Mouse (Mus musculus) kidney, postnatal 0 days (tissue): ENCODE measurements around the gene Nktr. TPM values are rescaled to one million over a fixed set of nuclear protein-coding genes. Genes with fewer than 3 reads are reported as not detected.
A peak's percentile ranks its signal among the peaks of the same experiment; 100 is the strongest.

Experiments used
- ATAC-seq: fragments of 200-750 bp; cut with Nextera tagmentation; replicated peaks from 2 replicates; pipeline ENCODE4 v1.8.0; 2017; ENCODE audit warnings: low read depth, moderate number of reproducible peaks, moderate TSS enrichment, moderate library complexity; ENCODE audit not compliant: low FRiP score
- DNase-seq: peaks from one replicate; pipeline ENCODE4 v3.0.0-alpha.2; 2016; ENCODE audit warnings: low spot score
- H3K27ac ChIP-seq: fragments of 300-500 bp; sonication (generic); 2 replicates; pipeline ENCODE4 v1.5.1; 2014; ENCODE audit warnings: mild to moderate bottlenecking
- H3K27me3 ChIP-seq: fragments of 300-500 bp; sonication (generic); 2 replicates; pipeline ENCODE4 v1.6.1; 2014; ENCODE audit warnings: low read length, mixed read lengths; ENCODE audit not compliant: insufficient read depth
- H3K36me3 ChIP-seq: fragments of 300-500 bp; sonication (generic); 2 replicates; pipeline ENCODE4 v1.6.1; 2014; ENCODE audit warnings: low read length, mixed read lengths; ENCODE audit not compliant: insufficient read depth
- H3K4me1 ChIP-seq: fragments of 300-500 bp; sonication (generic); replicated peaks from 2 replicates; pipeline ENCODE4 v1.6.1; 2014; ENCODE audit warnings: antibody characterized with exemption, low read length, mixed read lengths; ENCODE audit not compliant: insufficient read depth
- H3K4me2 ChIP-seq: fragments of 300-500 bp; sonication (generic); 2 replicates; pipeline ENCODE4 v1.6.1; 2014; ENCODE audit warnings: mild to moderate bottlenecking, low read length, moderate library complexity, mixed read lengths
- H3K4me3 ChIP-seq: fragments of 300-500 bp; sonication (generic); replicated peaks from 2 replicates; pipeline ENCODE4 v1.5.1; 2014; ENCODE audit warnings: low read depth, low read length
- H3K9ac ChIP-seq: fragments of 300-500 bp; sonication (generic); 2 replicates; pipeline ENCODE4 v1.6.1; 2014; ENCODE audit warnings: low read depth, low read length
- H3K9me3 ChIP-seq: fragments of 300-500 bp; sonication (generic); replicated peaks from 2 replicates; pipeline ENCODE4 v1.6.1; 2016; ENCODE audit warnings: low read length, inconsistent platforms, mixed read lengths
- CTCF ChIP-seq: IDR thresholded peaks from 2 replicates; pipeline ENCODE4 v1.5.1; 2016; ENCODE audit warnings: antibody characterized with exemption, low read depth, mild to moderate bottlenecking, moderate library complexity
- WGBS: fragments of 180-500 bp; shearing (Covaris S2); extraction: QIAGEN DNeasy Blood & Tissue Kit; methylation state at CpG from one replicate; pipeline ENCODE4 v1.1.7; 2014; 5-methylcytosine and 5-hydroxymethylcytosine counted together
- polyA plus RNA-seq: library from polyadenylated mRNA; unstranded; fragments of >200 nt; fragmentation: Nextera tagmentation; extraction: Ambion mirVana; gene quantifications from 2 replicates; pipeline ENCODE4 v1.2.1, GENCODE M21; 2015

Nktr gene
- polyA plus RNA-seq = 42.8 and 44.7 TPM in 2 replicates

DNA sequence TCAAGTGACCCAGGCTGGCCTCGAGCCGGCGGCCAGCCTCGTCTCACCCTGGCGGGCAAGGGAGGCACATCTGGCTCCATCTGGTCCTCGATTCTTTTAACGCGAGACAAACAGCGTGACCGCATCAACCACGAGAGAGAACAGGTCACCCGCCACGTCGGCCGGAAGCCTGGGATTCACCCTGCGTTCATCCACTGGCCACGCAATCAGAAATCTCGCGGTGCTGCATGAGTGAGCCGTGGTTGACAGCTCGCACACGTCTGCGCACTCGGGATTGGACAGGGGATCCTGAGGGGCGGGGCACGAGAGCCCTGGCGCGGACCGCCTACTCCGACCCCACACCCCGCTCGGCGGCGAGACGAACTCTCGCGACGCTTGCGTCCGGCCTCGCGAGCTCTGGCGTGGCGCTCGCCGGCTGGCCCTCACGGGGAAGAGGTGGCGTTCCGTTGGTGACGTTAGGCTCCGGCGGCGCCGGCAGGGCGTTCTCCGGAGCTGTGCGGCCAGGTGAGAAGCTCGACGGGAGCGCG lies at the start of gene Nktr:
TSS of gene Nktr (plus strand) at position 378 of the 527 bp plus-strand sequence.
- TF ChIP-seq CTCF = peak; percentile 38
- peak within 1 kb of the TSS; percentile 71 for H3K4me3 ChIP-seq
- WGBS = under 1% methylated on average over 60 of the region's 61 CpGs
- H3K9me3 ChIP-seq = no peaks in the 10 kb centered on the region
- peak; percentile 99 for ATAC-seq
- peak within 1 kb of the TSS; percentile 98 for H3K27ac ChIP-seq
- DNase-seq = peak; percentile 99
- peak within 1 kb of the TSS; percentile 95 for H3K9ac ChIP-seq
- H3K4me1 ChIP-seq = 0 out of 2 replicates have a peak, but pooled peaks cover 2% of the 10 kb centered on the region
- no peaks in the 10 kb centered on the region for H3K36me3 ChIP-seq
- H3K4me2 ChIP-seq = peak within 1 kb of the TSS; percentile 84
- no peaks in the 10 kb centered on the region for H3K27me3 ChIP-seq

DNA sequence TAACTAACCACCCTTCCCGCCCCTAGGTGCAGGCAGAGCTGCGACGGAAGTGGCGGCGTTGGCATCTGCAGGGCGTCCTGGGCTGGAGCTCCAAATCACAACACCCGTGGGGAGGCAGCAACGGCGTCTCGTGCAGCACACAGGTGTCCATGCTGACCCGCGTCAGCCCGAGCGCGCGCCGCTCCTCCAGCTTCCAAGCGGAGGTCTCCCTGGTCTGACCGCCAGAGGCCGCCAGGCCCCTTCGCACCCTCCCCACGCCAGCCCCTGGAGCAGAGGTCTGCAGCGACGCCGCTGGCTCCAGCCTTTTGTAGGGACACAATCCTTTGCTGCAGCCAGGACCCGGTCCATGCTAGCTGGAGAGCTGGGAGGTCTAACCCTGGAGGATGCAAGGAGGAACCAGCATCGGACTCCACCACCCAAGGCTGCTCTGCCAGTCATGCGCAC lies 49.6 kb upstream of the Nktr start:
- Histone ChIP-seq H3K27ac (no peak overlapping the region), H3K4me3 (peak overlapping the region; percentile 12; the same call in 1 of the 2 replicates), H3K27me3 (peaks cover 13% of the 10 kb centered on the region), H3K9ac (no peak overlapping the region), H3K36me3 (no peaks in the 10 kb centered on the region), H3K4me2 (peak overlapping the region; percentile 48), H3K4me1 (peaks cover 5% of the 10 kb centered on the region), H3K9me3 (no peaks in the 10 kb centered on the region)
- 1% methylated on average over 28 of the region's 28 CpGs for WGBS
- DNase-seq (peak; percentile 76), ATAC-seq (0 out of 2 replicates have a peak, but pooled peaks have one; percentile 53)
- peak; percentile 85 for TF ChIP-seq CTCF

DNA sequence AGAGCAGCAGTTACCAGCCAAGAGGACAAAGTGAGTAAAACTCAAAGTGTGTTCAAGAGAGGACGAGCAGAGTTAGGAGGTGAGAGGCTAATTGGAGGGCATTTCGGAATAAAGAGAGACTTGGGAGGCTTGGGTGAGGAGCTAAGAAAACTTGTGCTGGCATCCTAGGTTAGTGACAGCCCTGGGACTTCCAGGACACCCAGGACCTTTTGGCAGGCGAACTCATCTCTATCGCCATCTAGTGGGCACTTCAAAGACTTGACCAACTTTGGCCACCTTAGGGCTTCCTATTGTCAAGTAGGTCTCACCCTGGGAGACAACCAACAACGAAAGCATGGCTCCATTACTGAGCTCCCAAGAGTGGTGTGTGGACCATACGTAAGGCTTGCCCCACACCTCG lies 47.7 kb upstream of the Nktr start:
- no peaks in the 10 kb centered on the region for H3K9me3 ChIP-seq
- peaks cover 13% of the 10 kb centered on the region for H3K27me3 ChIP-seq
- no peak overlapping the region for H3K4me2 ChIP-seq
- H3K27ac ChIP-seq = no peak overlapping the region
- H3K36me3 ChIP-seq = no peaks in the 10 kb centered on the region
- no peak overlapping the region for H3K9ac ChIP-seq
- H3K4me3 ChIP-seq = no peak overlapping the region
- peak; percentile 83 for TF ChIP-seq CTCF
- WGBS = 33% methylated on average over 7 of the region's 7 CpGs
- no peak for ATAC-seq
- DNase-seq = peak; percentile 83
- peaks cover 5% of the 10 kb centered on the region for H3K4me1 ChIP-seq

DNA sequence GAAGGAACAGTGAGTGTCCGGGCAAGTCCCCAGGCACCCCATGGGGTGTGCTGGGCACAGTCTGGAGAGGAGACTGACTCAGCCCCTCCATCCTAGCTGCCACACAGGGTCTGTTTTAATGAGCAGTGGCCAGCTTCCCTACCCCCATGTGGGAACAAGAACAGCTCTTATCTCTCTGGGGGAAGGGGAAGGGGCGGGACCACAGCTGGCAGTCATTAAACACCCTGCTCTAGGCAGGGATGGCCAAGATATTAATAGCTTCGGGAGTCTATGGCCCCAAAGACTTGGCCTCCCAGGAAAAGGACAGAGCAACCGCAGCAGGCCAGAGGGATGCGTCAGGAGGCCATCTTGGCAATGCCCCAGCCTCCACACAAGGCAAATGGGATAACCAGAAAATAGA lies 46.7 kb upstream of the Nktr start:
- H3K4me1 ChIP-seq = peaks cover 5% of the 10 kb centered on the region
- H3K27me3 ChIP-seq = peaks cover 13% of the 10 kb centered on the region
- ATAC-seq (no peak), DNase-seq (no peak)
- no peak overlapping the region for H3K4me3 ChIP-seq
- no peaks in the 10 kb centered on the region for H3K9me3 ChIP-seq
- no peak overlapping the region for H3K27ac ChIP-seq
- H3K9ac ChIP-seq = no peak overlapping the region
- 51% methylated on average over 5 of the region's 5 CpGs for WGBS
- no peak overlapping the region for H3K4me2 ChIP-seq
- no peaks in the 10 kb centered on the region for H3K36me3 ChIP-seq
- no peak for TF ChIP-seq CTCF

DNA sequence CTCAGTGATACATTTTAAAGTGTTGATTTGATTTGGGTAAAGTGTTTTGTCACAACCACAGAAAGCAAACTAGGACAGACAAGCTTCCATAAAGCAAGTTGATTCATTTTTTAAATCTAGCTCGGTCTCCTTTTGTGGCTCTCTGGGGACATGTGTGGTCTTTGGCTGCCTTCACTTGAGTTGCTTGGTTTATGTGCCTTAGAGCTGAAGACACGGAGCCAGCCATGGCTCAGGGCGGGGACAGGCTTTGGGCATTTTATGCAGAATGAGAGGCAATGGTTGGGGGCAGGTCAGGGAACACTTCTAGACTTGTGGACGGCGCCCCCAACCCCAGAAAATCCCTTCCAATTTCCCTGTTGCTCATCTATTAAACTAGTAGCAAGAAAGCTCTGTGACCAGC lies 45.3 kb upstream of the Nktr start:
- Histone ChIP-seq H3K36me3 (no peaks in the 10 kb centered on the region), H3K4me3 (no peak overlapping the region)

DNA sequence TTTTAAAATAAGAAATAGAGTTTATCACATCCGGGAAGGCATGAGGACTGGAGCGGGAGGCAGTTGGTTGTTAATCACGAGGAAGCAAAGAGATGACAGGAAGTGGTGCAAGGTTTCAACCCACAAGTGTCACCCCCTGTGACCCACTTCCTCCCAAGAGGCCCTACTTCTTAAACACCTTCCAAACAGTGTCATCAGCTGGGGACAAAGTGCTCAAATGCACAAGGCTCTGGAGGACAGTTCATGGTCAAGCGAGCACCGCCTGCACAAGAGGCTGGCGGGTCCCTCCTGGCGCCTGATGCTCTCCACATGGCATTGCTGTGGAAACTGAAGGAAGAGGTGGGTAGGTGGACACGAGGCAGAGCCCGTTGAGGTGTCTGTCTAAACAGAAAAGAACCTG lies 44.0 kb upstream of the Nktr start:
- DNase-seq = no peak
- Histone ChIP-seq H3K27me3 (no peaks in the 10 kb centered on the region; the same call in 1 of the 2 replicates), H3K9me3 (no peaks in the 10 kb centered on the region), H3K9ac (no peak overlapping the region), H3K4me3 (no peak overlapping the region), H3K27ac (no peak overlapping the region), H3K4me1 (no peaks in the 10 kb centered on the region; the same call in none of the 2 replicates), H3K36me3 (no peaks in the 10 kb centered on the region), H3K4me2 (no peak overlapping the region)
- ATAC-seq = no peak
- WGBS = 57% methylated on average over 9 of the region's 9 CpGs
- no peak for TF ChIP-seq CTCF

More for the DNA sequence above, 45.3 kb upstream of the Nktr start:
- no peaks in the 10 kb centered on the region for H3K9me3 ChIP-seq
- no peak for TF ChIP-seq CTCF
- H3K27ac ChIP-seq = no peak overlapping the region
- peaks cover 5% of the 10 kb centered on the region for H3K27me3 ChIP-seq
- no peak overlapping the region for H3K4me2 ChIP-seq
- no peak for ATAC-seq
- peaks cover 5% of the 10 kb centered on the region for H3K4me1 ChIP-seq
- DNase-seq = no peak
- 76% methylated on average over 5 of the region's 5 CpGs for whole genome bisulfite sequencing
- H3K9ac ChIP-seq = no peak overlapping the region
